In the genomic region with DNA sequence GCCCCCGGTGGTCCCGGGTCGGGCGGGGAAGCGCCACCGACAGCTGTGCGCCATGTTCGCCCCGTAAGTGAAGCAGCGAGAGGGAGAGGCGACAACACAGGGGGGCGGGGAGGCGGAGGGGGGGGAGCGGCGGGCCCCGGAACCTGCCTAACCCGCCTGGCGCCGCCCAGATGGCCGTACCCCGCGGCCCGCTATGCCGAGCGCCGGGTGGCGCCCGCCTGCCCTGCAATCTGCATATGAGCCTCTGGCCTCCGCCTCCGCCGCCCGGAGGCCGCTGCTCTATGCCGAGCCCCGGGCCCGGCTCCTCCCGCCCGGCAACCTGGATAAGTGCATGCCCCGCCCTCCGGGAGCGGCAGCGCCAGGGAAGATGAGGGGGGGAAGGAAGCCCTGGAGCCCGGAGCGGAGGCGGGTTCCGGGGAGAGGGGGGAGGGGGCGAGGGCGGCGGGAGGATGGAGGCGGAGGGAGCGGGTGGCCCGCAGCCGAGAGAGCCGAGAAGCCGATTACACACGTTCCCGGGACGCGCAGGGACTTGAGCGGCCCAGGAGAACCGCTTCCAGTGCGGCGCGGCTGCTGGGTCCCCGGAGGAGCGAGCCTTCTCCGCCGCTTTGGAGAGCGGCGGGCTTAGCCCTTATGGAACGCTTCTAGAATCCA, we compare ENCODE assay signal across 7 mouse cellular contexts. TPM values are rescaled to one million over a fixed set of nuclear protein-coding genes. Genes with fewer than 3 reads are reported as not detected.
DNase-seq lines count a peak whose midpoint lies in the region; ATAC-seq lines count a peak whose summit lies in the region.

Gene Kmt2a (minus strand): TSS at position 76 of the 651 bp plus-strand sequence.

- under 1% methylated on average over 44 of the region's 71 CpGs for WGBS in embryonic facial prominence, embryonic 11.5 days
- under 1% methylated on average over 47 of the region's 71 CpGs for WGBS in limb, embryonic 11.5 days
- WGBS in midbrain, embryonic 14.5 days: under 1% methylated on average over 52 of the region's 71 CpGs

- ATAC-seq in embryonic facial prominence, embryonic 11.5 days (replicated peaks; ENCODE audit: insufficient number of reproducible peaks, low FRiP score, low TSS enrichment, low read depth): peak; percentile 53
- ATAC-seq in granulocyte monocyte progenitor cell, adult 5-6 weeks (replicated peaks; ENCODE audit: poor library complexity, severe bottlenecking): peak; percentile 82
- peak; percentile 72 for ATAC-seq in limb, embryonic 11.5 days (ENCODE audit: insufficient number of reproducible peaks, low FRiP score, low TSS enrichment, low read depth)
- ATAC-seq in midbrain, embryonic 14.5 days (ENCODE audit: low FRiP score, low TSS enrichment): peak; percentile 85

- no peaks in the 10 kb centered on the region for H3K9me3 ChIP-seq in embryonic facial prominence, embryonic 11.5 days (replicated peaks; ENCODE audit: control insufficient read depth, low read length)
- no peaks in the 10 kb centered on the region for H3K9me3 ChIP-seq in limb, embryonic 11.5 days (ENCODE audit: control insufficient read depth, low read length)
- no peaks in the 10 kb centered on the region for H3K9me3 ChIP-seq in midbrain, embryonic 14.5 days (ENCODE audit: control insufficient read depth, low read length)

- peak within 1 kb of the TSS; percentile 93 for H3K4me3 ChIP-seq in embryonic facial prominence, embryonic 11.5 days (ENCODE audit: low read depth, low read length)
- peak within 1 kb of the TSS; percentile 99 for H3K4me3 ChIP-seq in limb, embryonic 11.5 days (ENCODE audit: low read depth, low read length)
- peak within 1 kb of the TSS; percentile 99 for H3K4me3 ChIP-seq in midbrain, embryonic 14.5 days (replicated peaks; ENCODE audit: low read depth, low read length)

- peak within 1 kb of the TSS; percentile 97 for H3K9ac ChIP-seq in embryonic facial prominence, embryonic 11.5 days (replicated peaks; ENCODE audit: low read length)
- H3K9ac ChIP-seq in limb, embryonic 11.5 days (ENCODE audit: low read length): peak within 1 kb of the TSS; percentile 93
- H3K9ac ChIP-seq in midbrain, embryonic 14.5 days (replicated peaks; ENCODE audit: low read length): peak within 1 kb of the TSS; percentile 94

- peak within 1 kb of the TSS; percentile 98 for H3K27ac ChIP-seq in embryonic facial prominence, embryonic 11.5 days (replicated peaks; ENCODE audit: low read depth, low read length)
- peak within 1 kb of the TSS; percentile 95 for H3K27ac ChIP-seq in limb, embryonic 11.5 days (replicated peaks; ENCODE audit: low read depth, low read length)
- H3K27ac ChIP-seq in midbrain, embryonic 14.5 days (replicated peaks; ENCODE audit: low read depth, low read length): peak within 1 kb of the TSS; percentile 99

- H3K27me3 ChIP-seq in embryonic facial prominence, embryonic 11.5 days (ENCODE audit: control insufficient read depth, insufficient read depth, low read length): no peaks in the 10 kb centered on the region
- no peaks in the 10 kb centered on the region for H3K27me3 ChIP-seq in limb, embryonic 11.5 days (ENCODE audit: control insufficient read depth, insufficient read depth, low read length)
- H3K27me3 ChIP-seq in midbrain, embryonic 14.5 days (ENCODE audit: control insufficient read depth, insufficient read depth, low read length): no peaks in the 10 kb centered on the region

- peaks cover 5% of the 10 kb centered on the region for H3K4me1 ChIP-seq in embryonic facial prominence, embryonic 11.5 days (ENCODE audit: control insufficient read depth, insufficient read depth, low read length)
- peaks cover 9% of the 10 kb centered on the region for H3K4me1 ChIP-seq in limb, embryonic 11.5 days (ENCODE audit: control insufficient read depth, insufficient read depth, low read length)
- H3K4me1 ChIP-seq in midbrain, embryonic 14.5 days (ENCODE audit: control insufficient read depth, insufficient read depth, low read length): peaks cover 27% of the 10 kb centered on the region

- H3K4me2 ChIP-seq in embryonic facial prominence, embryonic 11.5 days (ENCODE audit: low read depth, low read length): peak within 1 kb of the TSS; percentile 95
- H3K4me2 ChIP-seq in limb, embryonic 11.5 days (ENCODE audit: low read depth, severe bottlenecking): peak within 1 kb of the TSS; percentile 77
- H3K4me2 ChIP-seq in midbrain, embryonic 14.5 days (ENCODE audit: low read length): peak within 1 kb of the TSS; percentile 90

- no peaks in the 10 kb centered on the region for H3K36me3 ChIP-seq in embryonic facial prominence, embryonic 11.5 days (replicated peaks; ENCODE audit: control insufficient read depth, insufficient read depth, low read depth, low read length)
- H3K36me3 ChIP-seq in limb, embryonic 11.5 days (ENCODE audit: control insufficient read depth, insufficient read depth, low read length): no peaks in the 10 kb centered on the region
- H3K36me3 ChIP-seq in midbrain, embryonic 14.5 days (ENCODE audit: control insufficient read depth, insufficient read depth, low read length): no peaks in the 10 kb centered on the region

- DNase-seq in adrenal gland, postnatal 14 days: peak; percentile 99
- DNase-seq in embryonic facial prominence, embryonic 11.5 days (ENCODE audit: low spot score): peak; percentile 96
- peak; percentile 96 for DNase-seq in kidney, adult 11 months
- peak; percentile 100 for DNase-seq in limb, embryonic 11.5 days (ENCODE audit: low spot score)
- peak; percentile 98 for DNase-seq in midbrain, embryonic 14.5 days
- DNase-seq in spleen, adult 18-20 months: peak; percentile 91 to 94

RNA-seq across cellular contexts. Expression of gene Kmt2a, which starts in this region (rescaled TPM):
- total RNA-seq in adrenal gland, postnatal 14 days (2021): 37.2 and 42.9 TPM in 2 replicates
- polyA plus RNA-seq in embryonic facial prominence, embryonic 11.5 days (2014; fragmentation: Nextera tagmentation; extraction: Ambion mirVana): 9.8 and 12.2 TPM in 2 replicates
- total RNA-seq in granulocyte monocyte progenitor cell, adult 5-6 weeks (2014; fragmentation: Nextera tagmentation): 83.6 and 93.1 TPM in 2 replicates
- total RNA-seq in granulocyte monocyte progenitor cell, adult 5-6 weeks (2017): 7.4 and 10.8 TPM in 2 replicates
- 13.7 and 14.8 TPM in 2 replicates for polyA plus RNA-seq in limb, embryonic 11.5 days (2014; fragmentation: Nextera tagmentation; extraction: Ambion mirVana)
- 21.0 and 22.2 TPM in 2 replicates for polyA plus RNA-seq in midbrain, embryonic 14.5 days (2014; fragmentation: Nextera tagmentation; extraction: Ambion mirVana)

Comparison
In these comparisons a context has a peak if more than half of its experiments do, and no peak if none do; other contexts are left out.
1. Peak in every context shown above with its lines: DNase-seq, ATAC-seq, H3K4me3 ChIP-seq and H3K27ac ChIP-seq.